Mouse (Mus musculus) c-Kit-negative CD71-positive TER-119-positive erythroid progenitor cells, embryonic 14.5 days (primary cell): ENCODE measurements around the gene Spdye4b.

Source experiments
- DNase-seq: peaks from one replicate; pipeline ENCODE4 v3.0.0-alpha.2; 2013; ENCODE audit warnings: low read depth, low spot score

Spdye4b gene

DNA sequence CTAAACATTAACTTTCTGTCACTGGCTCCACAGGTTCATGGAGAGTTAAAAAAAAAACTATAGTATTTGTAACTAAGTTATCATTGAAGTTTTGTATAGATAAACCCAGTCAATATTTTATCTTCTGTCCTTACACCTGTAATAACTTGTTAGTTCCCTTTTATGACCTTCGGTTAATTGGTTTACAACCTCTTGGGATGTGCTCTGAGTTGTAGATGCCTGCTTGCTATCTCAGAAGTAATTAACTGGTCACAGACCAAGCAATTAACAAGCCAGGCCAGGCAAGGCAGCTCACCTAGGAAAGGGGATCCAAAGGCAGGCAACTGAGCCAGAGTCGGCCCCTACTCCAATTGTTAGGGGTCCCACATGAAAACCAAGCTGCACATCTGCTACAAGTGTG is 33.0 kb downstream of the Spdye4b start:
- no peak for DNase-seq

DNA sequence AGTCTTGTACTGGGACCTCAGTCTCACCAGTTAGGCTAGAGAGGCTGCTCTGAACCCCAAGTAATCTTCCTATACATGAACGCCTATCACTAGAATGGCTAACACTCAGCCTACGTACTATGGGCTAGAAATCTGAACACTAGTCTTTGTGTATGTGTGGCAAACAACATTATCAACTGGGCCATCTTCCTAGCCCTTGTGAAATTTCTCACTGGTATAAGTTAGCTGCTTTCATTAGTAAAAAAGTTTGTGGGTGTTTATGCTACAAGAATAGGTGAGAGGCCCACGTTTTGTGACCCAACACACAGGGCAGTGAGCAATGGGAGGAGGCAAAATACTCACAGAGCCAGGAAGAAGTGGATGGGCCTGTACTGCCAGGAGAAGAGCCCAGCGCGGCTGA is 40.2 kb downstream of the Spdye4b start:
- DNase-seq = no peak

- DNase-seq = no peak
These were observed 41.5 kb downstream of the Spdye4b start for GRCm38 (mm10) chr5:143222287-143222686.

GRCm38 (mm10) chr5:143226790-143227189 is 46.0 kb downstream of the Spdye4b start, which contains the start of gene Spdye4a:
Spdye4a (minus strand) TSS chr5:143226890.
- no peak for DNase-seq

- DNase-seq = peak; percentile 16
These were observed 54.3 kb downstream of the Spdye4b start, which contains the start of gene Zfp12 for GRCm38 (mm10) chr5:143235028-143235693. Zfp12 (plus strand) TSS chr5:143235163.

- no peak for DNase-seq
These were observed 55.2 kb downstream of the Spdye4b start for GRCm38 (mm10) chr5:143236036-143236435.

DNA sequence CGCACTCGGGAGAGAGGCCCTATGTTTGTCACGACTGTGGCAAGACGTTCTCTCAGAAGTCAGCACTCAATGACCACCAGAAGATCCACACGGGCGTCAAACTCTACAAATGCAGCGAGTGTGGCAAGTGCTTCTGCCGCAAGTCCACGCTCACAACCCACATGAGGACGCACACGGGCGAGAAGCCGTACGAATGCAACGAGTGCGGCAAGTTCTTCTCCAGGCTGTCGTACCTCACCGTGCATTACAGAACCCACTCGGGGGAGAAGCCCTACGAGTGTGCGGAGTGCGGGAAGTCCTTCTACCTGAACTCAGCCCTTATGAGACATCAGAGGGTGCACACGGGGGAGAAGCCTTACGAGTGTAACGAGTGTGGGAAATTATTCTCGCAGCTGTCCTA is 64.1 kb downstream of the Spdye4b start:
- DNase-seq = no peak

DNA sequence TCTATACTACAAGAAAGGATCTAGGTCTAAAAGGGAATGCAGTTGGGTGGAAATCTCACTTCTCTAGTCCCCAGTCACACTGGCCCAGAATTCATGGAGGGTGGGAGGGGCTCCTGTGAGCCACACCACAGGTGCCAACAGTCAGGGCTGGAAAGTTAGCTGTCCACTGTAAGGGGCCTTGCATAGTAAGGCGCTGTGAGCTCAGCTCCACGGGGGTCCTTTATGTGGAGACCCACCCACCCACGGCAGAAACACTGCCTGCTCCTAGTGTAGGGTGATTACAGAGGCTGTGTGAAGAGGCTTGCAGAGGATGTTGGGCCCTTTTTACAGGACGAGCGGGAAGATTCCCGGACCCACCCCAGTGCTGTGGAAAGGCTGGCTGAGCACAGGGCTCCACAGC is 71.2 kb downstream of the Spdye4b start:
- no peak for DNase-seq

GRCm38 (mm10) chr5:143252791-143253185 is 72.0 kb downstream of the Spdye4b start:
- DNase-seq = no peak

GRCm38 (mm10) chr5:143253186-143253880 is 72.5 kb downstream of the Spdye4b start:
- no peak for DNase-seq

DNA sequence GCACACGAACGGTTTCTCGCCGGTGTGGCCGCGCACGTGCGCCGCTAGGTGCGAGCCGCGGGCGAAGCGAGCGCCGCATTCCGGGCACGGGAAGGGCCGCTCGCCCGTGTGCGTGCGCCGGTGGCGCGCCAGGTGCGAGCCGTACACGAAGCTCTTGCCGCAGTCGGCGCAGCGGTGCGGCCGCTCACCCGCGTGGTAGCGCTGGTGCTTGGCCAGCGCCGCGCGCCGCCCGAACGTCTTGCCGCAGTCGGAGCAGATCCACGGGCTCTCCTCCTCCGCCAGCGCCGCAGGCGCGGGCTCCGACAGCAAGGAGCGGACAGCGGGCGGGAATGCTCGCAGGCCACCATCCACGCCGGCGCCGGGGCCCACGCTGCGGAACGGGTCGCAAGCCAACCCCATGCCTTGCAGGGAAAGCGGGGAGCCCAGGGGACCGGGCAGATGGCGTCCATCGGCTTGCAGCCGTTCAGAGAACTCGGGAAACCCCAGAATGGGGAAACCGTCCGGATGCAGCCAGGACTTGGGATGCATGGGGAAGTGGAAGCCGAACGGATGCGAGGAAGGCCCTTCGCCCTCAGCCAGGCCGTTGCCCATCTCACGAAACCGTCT is 73.2 kb downstream of the Spdye4b start:
- DNase-seq = no peak
